Mouse (Mus musculus): ENCODE results near the gene Zfp341.

GRCm38 (mm10) chr2:154601324-154601723, 11.8 kb upstream of the Zfp341 start:
- TF ChIP-seq CTCF (IDR thresholded peaks at IDR 0.05; ENCODE audit: low read depth) (no peak), EP300 (IDR thresholded peaks at IDR 0.05; ENCODE audit: low read depth) (no peak)
